Mouse (Mus musculus) spleen, adult 18-20 months (tissue): ENCODE results near the gene Papolb.

Experiments
- DNase-seq, 2 experiments: peaks; one replicate each; pipeline ENCODE4 v3.0.0; 2022; ENCODE audit warnings: mixed read lengths in 2 of 2

The Papolb gene

GRCm38 (mm10) chr5:142512112-142512511 is 17.8 kb downstream of the Papolb start:
- no peak for DNase-seq

GRCm38 (mm10) chr5:142510061-142510414 is 19.8 kb downstream of the Papolb start:
- no peak for DNase-seq

- no peak for DNase-seq
Measured at GRCm38 (mm10) chr5:142509141-142510060, 20.5 kb downstream of the Papolb start.

- DNase-seq, result no peak
Measured at GRCm38 (mm10) chr5:142505695-142506423, 24.0 kb downstream of the Papolb start.

GRCm38 (mm10) chr5:142504175-142504574 is 25.7 kb downstream of the Papolb start:
- no peak for DNase-seq

GRCm38 (mm10) chr5:142502414-142502813 is 27.5 kb downstream of the Papolb start:
- DNase-seq, result peak; percentile 18 to 54

- no peak for DNase-seq
Measured at GRCm38 (mm10) chr5:142500918-142501317, 29.0 kb downstream of the Papolb start.

- no peak for DNase-seq
Measured at GRCm38 (mm10) chr5:142498964-142499363, 30.9 kb downstream of the Papolb start.

- no peak for DNase-seq
Measured at GRCm38 (mm10) chr5:142495321-142496096, 34.4 kb downstream of the Papolb start.

- no peak for DNase-seq
Measured at GRCm38 (mm10) chr5:142493307-142493706, 36.6 kb downstream of the Papolb start.

GRCm38 (mm10) chr5:142489955-142490707 is 39.7 kb downstream of the Papolb start:
- DNase-seq, result no peak

GRCm38 (mm10) chr5:142486654-142487053 is 43.2 kb downstream of the Papolb start:
- no peak for DNase-seq

GRCm38 (mm10) chr5:142483581-142483980 is 46.3 kb downstream of the Papolb start:
- no peak for DNase-seq

GRCm38 (mm10) chr5:142482512-142482911 is 47.4 kb downstream of the Papolb start:
- DNase-seq, result no peak

- peak; percentile 34 to 68 for DNase-seq
Measured at GRCm38 (mm10) chr5:142478829-142479435, 50.9 kb downstream of the Papolb start.

- DNase-seq, result no peak
Measured at GRCm38 (mm10) chr5:142477866-142478615, 51.8 kb downstream of the Papolb start.

GRCm38 (mm10) chr5:142477346-142477745 is 52.5 kb downstream of the Papolb start:
- DNase-seq, result no peak
